Mouse (Mus musculus) liver, embryonic 11.5 days (tissue): ENCODE measurements at regions not wholly inside any gene's neighbourhood (a gene's known extent, or its start where the extent isn't known, plus 50 kb on each side); places are given as distances from the start of the nearest gene placed in this dataset.

ENCODE experiments used
- ATAC-seq: fragments of 200-750 bp; cut with Nextera tagmentation; replicated peaks from 2 replicates; pipeline ENCODE4 v1.8.0; 2017; ENCODE audit warnings: moderate number of reproducible peaks, mild to moderate bottlenecking, moderate TSS enrichment, moderate library complexity; ENCODE audit not compliant: low FRiP score
- DNase-seq: peaks from one replicate; pipeline ENCODE4 v3.0.0-alpha.2; 2017; ENCODE audit warnings: low spot score
- H3K27ac ChIP-seq: fragments of 300-500 bp; sonication (generic); 2 replicates; pipeline ENCODE4 v1.5.1; 2014; ENCODE audit warnings: mild to moderate bottlenecking, low read depth, low read length, control low read depth
- H3K27me3 ChIP-seq: fragments of 300-500 bp; sonication (generic); replicated peaks from 2 replicates; pipeline ENCODE4 v1.6.1; 2014; ENCODE audit warnings: low read length, mixed read lengths; ENCODE audit not compliant: control insufficient read depth, insufficient read depth
- H3K36me3 ChIP-seq: fragments of 300-500 bp; sonication (generic); 2 replicates; pipeline ENCODE4 v1.6.1; 2014; ENCODE audit warnings: mild to moderate bottlenecking, low read length, moderate library complexity, mixed read lengths; ENCODE audit not compliant: control insufficient read depth, insufficient read depth
- H3K4me1 ChIP-seq: fragments of 300-500 bp; sonication (generic); replicated peaks from 2 replicates; pipeline ENCODE4 v1.6.1; 2014; ENCODE audit warnings: low read length, mixed read lengths; ENCODE audit not compliant: control insufficient read depth, insufficient read depth
- H3K4me2 ChIP-seq: fragments of 300-500 bp; sonication (generic); 2 replicates; pipeline ENCODE4 v1.6.1; 2014; ENCODE audit warnings: mild to moderate bottlenecking, control low read depth, moderate library complexity
- H3K4me3 ChIP-seq: fragments of 300-500 bp; sonication (generic); 2 replicates; pipeline ENCODE4 v1.5.1; 2014; ENCODE audit warnings: low read depth, low read length, control low read depth
- H3K9ac ChIP-seq: fragments of 300-500 bp; sonication (generic); 2 replicates; pipeline ENCODE4 v1.6.1; 2014; ENCODE audit warnings: low read depth, low read length, control low read depth
- H3K9me3 ChIP-seq: fragments of 300-500 bp; sonication (generic); 2 replicates; pipeline ENCODE4 v1.6.1; 2016; ENCODE audit warnings: low read length, inconsistent platforms, mixed read lengths; ENCODE audit not compliant: control insufficient read depth
- WGBS: fragments of 180-500 bp; shearing (Covaris S2); extraction: QIAGEN DNeasy Blood & Tissue Kit; methylation state at CpG from one replicate; pipeline ENCODE4 v1.1.7; 2014; 5-methylcytosine and 5-hydroxymethylcytosine counted together

DNA sequence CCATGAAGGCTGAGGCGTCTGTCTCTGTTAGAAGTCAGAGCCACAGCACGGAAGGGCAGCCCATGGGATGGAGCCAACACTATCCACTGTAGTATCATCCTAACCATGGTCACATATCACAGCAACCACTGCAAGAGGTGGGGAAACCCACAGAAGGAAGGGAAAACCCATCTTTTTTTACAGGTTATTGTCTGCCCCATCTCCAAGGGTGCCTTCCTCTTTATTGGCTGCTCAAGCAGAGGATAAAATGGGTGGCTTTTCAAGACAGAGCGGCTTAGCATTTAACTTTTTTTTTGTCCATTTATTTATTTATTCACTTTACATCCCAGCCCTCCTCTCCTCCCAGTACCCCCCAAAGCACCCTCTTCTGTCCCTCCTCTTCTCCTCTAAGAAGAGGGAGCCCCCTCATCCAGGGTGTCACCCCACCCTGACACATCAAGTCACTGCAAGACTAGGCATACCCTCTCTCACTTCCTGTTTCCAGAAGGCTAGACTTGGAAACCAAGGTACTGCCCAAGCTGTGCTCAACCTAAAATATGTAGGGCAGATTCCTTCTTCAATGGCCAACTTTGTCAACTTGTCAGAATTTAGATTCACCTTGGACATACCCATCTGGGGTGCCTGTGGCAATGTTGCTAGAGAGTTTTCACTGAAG lies 51.1 kb upstream of the Egr2 start:
- ATAC-seq: no peak
- no peak overlapping the region for H3K4me2 ChIP-seq
- WGBS: 83% methylated on average over 3 of the region's 3 CpGs

More for the DNA sequence above, 51.1 kb upstream of the Egr2 start:
- Histone ChIP-seq H3K9me3 (no peaks in the 10 kb centered on the region), H3K4me1 (no peaks in the 10 kb centered on the region), H3K36me3 (no peaks in the 10 kb centered on the region), H3K4me3 (no peak overlapping the region), H3K27ac (no peak overlapping the region), H3K27me3 (no peaks in the 10 kb centered on the region), H3K9ac (no peak overlapping the region)
- DNase-seq: no peak
